Mouse (Mus musculus) monocyte, adult 5-6 weeks (primary cell): ENCODE results near the gene Dnah3. TPM values are rescaled to one million over a fixed set of nuclear protein-coding genes. Genes with fewer than 3 reads are reported as not detected.

Source experiments
- ATAC-seq: fragments of 153-309, 156-312 bp; replicated peaks from 2 replicates; pipeline ENCODE4 v1.8.0; 2017; ENCODE audit warnings: mild to moderate bottlenecking; ENCODE audit not compliant: low TSS enrichment, insufficient number of reproducible peaks, severe bottlenecking, poor library complexity, low FRiP score
- total RNA-seq: library from RNA; stranded (forward); fragments of 200-1000, 200-491, 200-594 nt; gene quantifications from 3 replicates; pipeline ENCODE4 v1.2.3, GENCODE M21; 2017

Dnah3 gene
- total RNA-seq = not detected in 3 replicates

DNA sequence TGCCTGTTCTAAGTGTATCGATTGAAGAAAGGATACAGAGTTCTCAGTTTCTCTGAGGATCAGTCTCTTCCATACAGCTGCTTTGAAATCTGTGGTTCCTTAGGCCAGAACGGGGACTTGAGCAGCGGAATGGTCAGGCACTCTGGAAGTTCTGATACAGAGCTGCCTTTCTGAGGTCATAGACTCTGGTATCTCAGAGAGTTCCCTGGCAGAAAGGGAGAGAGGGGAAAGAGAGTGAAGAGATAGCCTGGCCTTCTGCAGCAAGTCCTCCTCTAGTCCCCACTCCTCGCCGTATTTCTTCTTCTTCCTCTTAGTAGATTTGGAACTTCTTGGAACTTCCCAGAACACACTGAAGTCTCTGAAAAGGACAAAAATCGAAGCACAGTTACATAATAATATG, at the start of gene Dnah3:
TSS of gene Dnah3 (minus strand) at position 101 of the 400 bp plus-strand sequence.
- ATAC-seq = no peak

DNA sequence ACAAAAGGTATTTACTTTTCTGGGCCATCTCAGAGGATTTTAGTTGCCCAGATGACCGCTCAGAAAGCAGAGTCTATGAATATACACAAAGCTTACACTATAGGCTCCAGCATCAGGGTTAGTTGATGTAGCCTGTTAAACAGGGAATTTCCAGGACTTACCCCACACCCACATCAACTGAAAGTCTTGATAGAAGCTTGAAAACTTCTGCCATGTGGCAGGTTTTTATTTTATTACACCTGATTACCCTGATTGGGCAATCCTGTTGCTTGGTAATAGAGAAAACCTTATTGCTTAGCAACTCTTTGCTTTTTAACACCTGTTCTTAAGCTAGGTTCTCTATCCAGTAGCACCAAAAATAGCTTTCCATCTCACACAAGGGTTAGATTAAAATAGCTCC, 47.7 kb upstream of the Dnah3 start:
- ATAC-seq = no peak

DNA sequence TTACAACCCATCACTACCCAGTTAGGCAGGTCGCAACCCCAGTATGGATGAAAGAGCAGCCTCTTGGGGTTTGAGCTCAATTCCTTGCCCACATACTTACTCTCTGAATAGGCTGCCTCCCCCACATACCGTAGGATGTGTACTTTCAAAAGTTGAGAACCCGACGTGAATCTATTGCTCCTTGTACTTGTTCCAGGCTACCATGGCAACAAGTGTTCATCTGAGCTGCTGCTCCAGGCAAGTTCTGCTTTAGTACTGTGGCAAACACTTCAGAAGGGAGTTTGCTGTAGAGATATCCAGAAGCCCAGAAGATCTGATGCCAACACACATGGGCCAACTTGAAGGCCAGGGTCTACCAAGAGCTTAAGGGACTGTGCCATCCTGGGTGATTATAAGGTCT, 33.9 kb upstream of the Dnah3 start:
- ATAC-seq = no peak

DNA sequence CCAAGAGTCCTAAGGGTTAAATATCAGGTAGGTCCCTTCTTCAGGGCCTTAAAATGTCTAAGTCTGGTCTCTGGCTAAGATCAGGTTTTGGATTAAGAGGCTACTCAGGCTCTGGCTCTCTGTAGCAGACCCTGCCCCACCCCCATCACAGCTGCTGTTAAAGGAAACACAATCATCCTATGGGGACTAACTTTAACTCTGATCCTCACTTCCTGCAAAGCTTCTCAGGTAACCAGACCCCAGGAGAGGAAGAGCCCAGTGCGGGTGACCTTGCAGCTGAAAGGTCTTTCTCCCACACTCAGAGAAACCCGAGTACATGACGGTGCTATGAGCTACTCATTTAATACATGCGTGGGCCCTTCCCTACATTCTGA, 32.6 kb upstream of the Dnah3 start:
- ATAC-seq = no peak

DNA sequence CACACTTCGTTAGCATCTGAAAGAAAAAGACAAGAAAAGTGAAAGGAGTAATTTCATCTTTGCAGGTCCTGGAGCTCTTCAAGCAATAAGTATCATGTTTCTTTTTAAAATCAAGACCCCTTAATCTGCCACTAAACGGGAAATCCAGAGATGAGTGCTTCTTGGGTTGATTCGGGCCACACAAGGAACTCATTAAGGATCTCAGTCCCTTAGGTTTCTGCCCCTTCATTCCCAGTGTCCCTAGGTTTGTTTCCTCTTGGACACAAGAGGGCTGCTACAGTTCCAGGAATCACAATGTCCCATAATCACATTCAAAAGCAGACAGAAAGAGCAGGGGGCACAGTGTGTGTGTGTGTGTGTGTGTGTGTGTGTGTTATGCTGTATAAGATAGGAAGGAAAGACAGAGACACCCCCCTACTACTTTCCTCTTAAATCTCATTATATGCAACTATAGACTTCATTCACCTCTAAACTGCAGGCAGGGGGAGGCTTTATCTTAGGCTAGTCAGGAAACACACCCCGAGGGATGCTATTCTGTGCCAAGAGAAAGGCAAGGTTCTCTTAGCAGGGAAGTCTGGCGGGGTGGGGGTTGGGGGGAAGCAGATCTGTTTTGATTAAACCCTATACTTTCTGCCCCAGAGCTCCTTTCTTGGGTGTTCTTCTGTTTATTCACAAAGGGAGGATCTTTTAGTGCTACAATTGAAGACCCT, 32.1 kb upstream of the Dnah3 start:
- no peak for ATAC-seq

DNA sequence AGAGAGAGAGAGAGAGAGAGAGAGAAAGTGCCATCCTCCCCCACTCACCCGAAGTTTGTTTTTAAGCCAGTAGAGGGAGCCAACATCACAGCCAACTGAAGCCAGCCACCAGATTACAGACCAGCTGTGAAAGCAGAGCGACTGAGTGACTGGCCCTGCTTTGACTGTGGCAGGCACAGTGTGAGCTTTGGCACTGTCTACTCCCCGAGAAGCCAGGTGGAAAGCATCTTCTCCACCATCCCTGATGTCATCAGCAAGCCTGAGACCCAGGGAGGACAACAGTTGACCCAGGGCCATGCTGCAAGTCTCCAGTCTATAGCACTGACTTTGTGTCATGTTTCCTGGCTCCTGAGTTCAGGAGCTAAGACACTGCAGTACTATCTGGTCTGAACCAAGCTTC, 29.8 kb upstream of the Dnah3 start:
- ATAC-seq = no peak

DNA sequence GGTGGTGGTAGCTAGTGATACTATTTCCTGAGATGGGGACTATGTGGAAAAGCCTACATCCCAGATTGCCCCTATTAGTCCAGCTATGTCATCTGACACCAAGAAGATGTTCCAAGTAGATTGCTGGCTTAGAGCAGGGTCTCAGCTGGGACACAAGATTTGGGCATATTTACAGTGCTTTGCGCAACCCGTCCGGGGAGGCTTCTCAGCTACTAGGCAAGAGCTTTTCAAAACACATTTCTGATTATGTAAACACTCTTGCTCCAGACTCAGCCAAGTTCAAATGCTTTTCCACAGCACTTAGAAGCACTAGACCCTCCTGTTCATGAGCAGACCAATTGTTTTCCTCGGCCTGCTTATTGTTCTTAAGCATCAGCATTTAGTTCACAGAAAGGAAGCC, 28.7 kb upstream of the Dnah3 start:
- no peak for ATAC-seq

DNA sequence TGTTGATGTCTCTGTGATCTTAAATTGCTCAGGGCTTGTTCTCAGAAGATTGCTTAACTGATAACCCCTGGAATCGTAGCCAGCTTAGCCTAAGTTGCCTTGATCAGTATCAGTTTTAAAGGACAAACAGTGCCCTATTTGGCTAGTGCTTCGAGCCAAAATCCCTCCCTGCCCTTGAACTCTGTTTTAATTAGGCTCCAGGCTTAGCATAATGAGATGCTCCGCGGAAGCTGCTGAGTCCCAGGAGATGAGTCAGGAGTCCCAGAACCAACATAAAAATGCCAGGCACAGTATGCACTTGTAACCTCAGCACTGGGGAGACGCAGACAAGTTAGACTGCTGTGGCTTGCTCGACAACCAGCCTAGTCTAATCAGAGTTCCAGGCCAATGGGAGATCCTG, 22.4 kb upstream of the Dnah3 start:
- no peak for ATAC-seq

DNA sequence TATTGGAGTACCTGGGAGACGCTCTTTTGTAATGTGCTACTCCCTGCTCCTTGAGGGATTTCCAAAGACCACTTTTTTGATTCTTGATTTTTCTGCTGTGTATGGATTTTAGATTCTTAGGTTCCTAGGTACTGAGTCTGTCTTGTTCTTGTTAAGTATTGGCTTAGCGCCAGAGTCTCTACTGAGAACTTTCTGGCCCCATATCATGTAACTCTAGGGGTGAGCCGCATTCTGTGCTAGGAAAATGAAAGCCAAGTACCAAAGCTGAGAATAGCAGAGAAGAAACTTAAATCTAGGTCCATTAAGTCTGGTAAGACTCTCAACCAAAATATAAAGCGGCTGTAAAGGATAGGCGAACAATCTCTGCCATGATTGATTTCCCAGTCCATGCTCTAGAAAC, 21.9 kb upstream of the Dnah3 start:
- no peak for ATAC-seq

DNA sequence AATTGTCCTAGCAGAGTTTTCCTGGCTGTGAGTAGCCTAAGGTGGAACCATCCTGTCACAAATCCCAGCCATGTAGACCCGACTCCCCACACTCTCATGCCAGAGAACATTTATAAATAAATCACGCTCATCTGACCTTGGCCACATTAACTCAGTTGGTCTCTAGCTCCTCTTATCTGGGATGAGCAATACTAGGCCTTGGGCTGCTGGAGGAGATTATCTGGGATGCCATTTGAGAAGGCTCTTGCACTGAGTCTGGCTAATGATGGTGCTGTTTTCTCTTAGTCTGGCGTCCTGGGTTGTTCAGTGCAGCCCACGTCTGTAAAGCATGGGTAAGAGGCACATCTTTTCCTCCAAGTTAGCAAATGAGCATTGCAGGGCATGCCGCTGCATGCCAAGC, 14.6 kb upstream of the Dnah3 start:
- ATAC-seq = no peak

DNA sequence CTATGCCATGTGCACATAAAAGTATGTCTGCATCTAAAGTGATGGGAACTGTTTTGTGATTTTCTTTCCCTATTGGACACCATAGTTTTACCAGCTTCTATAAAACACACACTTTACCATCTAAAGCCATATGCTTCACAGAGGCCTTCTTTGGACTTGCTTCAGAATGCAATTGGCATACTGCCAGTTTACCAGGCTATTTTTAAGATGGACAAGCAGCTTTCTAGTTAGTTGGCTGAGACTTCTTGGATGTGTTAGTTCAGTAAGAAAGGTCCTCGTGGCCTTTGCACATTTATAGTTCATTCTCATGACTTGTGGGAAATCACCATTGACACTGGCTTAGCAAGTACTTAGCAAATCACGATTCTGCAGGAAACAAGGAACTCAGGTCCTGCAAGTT, 11.3 kb upstream of the Dnah3 start:
- ATAC-seq = no peak

DNA sequence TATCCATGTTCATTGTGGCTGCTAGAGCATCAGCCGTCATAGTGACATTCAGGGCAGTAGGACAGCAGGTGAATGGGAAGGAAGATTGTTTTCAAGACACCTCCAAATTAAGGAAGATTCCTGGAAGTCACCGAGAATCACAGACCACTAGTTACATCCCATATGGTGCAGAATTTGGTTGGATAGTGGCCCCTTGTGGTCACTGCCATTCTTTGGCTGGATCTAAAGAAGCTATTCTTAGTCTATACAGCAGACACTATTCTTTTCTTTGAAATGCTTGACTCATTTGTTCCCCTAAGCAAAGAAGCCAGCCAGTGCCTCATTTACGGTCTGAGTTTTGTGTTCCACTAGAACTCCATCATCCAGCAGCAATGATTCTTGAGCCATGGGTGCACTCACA, 9.9 kb upstream of the Dnah3 start:
- no peak for ATAC-seq

DNA sequence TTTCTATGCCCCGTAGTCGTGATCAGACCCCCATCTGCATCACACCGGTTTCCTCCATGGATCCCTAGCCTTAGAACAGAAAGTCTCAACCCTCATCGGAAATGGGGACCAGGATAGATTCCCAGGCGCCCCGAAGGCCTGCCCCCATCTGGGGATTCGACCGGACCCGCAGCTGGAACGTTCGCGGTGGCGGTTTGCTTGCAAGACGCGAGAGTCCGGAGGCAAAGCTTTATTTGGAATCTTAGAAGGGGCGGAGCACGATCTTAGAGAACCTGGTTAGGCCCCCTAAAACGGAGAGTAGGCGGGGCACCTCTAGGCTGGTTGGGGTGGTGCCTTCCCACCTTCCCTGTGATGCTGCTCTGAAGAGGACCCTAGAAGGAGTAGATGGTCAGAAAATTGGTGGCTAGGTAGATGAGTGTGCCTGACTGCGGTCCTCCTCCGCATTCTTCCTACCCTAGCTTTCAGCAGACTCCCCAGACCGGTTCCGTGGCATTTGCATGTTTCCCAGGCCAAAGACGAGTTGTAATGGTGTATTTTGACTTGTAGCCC, 8.0 kb upstream of the Dnah3 start:
- ATAC-seq = no peak

DNA sequence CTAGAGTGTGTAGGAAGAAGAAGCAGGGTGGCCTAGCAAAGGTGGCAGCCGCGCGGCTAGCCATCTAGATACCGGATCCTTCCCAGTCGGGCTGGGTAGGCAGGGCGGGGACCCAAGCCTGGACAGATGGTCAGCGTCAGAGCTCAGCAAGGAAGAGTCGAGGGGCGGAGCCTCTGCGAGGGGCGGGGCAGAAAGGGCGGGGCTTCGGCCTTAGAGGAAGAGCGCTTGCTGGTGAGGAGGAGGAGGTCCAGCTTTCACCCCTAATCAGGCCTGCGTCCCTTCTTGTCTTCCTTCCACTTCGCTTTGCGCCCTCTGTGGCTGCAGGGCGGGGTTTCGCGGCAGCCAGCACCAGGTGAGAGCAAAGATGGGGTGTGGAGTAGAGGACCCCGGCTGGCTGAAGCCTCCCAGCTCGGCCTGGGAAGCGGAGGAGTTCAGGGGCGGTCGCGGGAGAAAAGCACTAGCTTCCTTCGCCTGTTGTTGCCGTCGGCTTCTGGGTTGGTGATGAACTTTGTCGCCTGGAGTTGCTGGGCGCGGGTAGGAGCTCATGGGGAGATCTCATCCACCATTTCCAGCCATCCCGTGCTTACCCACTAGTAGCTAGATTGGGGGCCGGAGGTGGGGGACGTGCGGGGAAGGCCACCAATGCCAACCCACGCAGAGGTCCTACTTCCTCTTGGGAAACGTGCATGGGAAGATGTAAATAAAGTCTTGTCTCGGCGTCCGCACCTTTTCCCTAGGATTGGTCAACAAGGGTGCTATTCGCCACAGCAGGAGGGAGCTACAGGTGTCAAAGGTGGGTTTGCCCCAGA, 7.3 kb upstream of the Dnah3 start, which contains the start of gene Tmem159:
TSS of gene Tmem159 (plus strand) at position 190 of the 809 bp plus-strand sequence.
- ATAC-seq = peak; percentile 87

DNA sequence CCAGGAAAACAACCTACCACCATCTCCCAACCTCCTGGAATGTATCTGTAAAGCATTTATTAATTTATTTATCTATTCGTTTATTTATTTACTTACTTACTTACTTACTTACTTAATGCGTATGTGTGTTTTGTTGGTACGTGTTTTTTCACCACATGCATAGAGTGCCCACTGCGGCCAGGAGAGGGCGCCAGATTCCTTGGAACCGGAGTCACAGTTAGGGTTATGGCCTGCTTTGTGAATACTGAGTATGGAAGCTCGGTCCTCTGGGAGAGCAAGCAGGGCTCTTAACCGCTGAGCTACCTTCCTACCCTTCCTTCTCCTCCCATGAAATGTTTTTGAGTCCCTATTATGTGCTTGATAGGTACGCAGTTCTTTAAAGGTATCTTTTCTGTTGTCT, 3.3 kb upstream of the Dnah3 start:
- no peak for ATAC-seq

DNA sequence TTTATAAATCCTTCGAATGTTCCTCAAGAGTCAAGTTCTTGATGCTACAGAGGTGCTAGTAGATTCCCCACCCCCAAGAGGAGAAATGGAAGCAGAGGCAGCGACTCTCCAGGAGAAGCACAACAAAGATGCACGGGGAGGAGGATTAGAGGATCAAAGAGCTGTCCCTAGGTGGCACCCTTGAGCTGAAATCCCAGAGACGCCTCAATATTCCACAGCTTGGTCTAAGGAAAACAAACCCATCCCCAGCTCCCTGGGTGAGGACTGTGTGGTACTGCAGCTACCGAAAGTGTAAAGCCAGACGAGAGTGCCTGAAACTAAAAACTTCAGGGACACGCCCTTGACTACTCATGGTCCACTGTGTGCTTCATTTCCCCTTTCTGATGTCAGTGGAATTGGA, 2.8 kb upstream of the Dnah3 start:
- no peak for ATAC-seq

DNA sequence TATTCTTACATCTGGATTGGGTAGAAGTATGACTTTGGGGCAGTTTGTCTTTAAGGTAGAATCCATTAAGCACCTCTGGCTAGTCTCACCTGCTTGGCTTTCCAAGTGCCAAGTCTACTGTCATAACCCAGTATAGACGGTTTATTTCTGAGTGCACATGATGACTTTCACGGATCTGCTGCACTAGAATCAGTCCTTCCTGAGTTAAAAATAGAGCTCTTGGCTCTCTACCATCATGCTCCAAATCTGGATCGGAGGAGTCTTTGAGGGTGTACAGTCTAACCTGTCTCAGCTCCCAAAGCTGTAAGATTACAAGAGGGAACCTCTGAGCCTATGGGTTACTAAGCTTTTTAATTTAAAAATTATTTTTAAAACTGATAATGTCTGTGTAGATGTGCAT, 864 bp downstream of the Dnah3 start:
- no peak for ATAC-seq

DNA sequence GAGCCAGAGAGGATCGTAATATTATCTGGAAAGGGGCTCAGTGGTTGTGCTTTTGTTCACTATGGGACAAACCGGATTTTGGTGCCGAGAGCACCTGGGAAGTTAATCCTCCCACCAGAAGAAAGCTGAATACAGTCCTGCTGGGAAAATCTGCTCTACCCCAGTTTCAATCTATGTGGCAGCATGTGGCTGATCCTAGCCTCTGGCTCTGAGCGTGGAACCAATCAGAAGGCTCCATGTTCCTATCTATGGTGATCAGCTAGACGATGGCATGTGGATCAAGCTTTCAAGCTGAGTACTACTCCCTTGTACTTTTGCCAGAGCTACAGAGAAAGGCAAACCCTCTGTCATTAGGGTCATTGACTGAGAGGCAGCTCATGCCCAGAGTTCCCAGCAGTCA, 2.0 kb downstream of the Dnah3 start:
- ATAC-seq = no peak

DNA sequence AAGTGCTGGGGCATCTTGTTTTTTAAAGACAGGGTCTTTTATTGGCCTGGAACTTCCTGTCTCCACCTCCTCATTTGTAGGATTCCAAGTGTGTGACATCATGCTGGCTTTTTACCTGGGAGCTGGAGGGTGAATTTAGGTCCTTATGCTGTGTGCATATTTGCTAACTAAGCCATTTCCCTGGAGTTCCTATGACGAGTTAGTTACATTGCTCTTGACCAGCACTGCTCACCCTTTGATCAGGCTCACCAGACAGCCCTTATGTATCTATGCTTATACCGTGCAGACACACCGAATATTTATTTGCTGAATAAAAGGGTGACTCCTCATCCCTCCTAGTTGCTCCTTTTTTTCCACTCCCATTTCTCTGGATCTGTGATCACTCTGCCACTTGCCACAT, 14.9 kb downstream of the Dnah3 start:
- ATAC-seq = no peak

DNA sequence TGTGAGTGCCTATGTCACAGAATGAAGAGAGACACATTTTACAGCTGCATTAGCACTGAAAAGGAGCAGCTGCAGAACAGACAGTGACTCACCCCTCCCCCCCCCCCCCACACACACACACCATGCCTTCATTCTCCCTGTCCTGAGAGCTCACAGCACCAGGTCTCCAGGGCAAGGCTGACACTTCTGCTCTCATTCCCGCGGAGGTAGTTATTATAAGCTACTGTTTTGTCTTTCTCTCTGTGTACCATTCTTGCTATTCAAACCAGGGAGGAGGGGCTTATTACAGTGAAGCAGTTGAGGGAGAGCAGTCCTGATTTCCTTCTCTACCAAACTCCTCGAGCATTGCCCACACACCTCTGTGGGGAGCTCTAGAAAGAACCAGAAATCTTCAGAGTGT, 25.9 kb downstream of the Dnah3 start:
- ATAC-seq = no peak
